Mouse (Mus musculus): ENCODE results near the gene Duoxa2. TPM values are rescaled to one million over a fixed set of nuclear protein-coding genes. Genes with fewer than 3 reads are reported as not detected.
A peak's percentile ranks its signal among the peaks of the same experiment; 100 is the strongest.

The Duoxa2 gene
- total and polyA plus RNA-seq, 2 experiments from 2014 or later = 0.37 to 0.73 TPM

GRCm38 (mm10) chr2:122351156-122351930, 52.6 kb downstream of the Duoxa2 start:
- Histone ChIP-seq H3K4me2 (ENCODE audit: low read depth, low read length) (no peak overlapping the region), H3K4me3 (ENCODE audit: low read length) (no peak overlapping the region), H3K9ac (replicated peaks; ENCODE audit: low read length) (0 out of 2 replicates have a peak overlapping the region, but pooled peaks have one; percentile 21), H3K36me3 (ENCODE audit: insufficient read depth, low read length) (no peaks in the 10 kb centered on the region), H3K27ac (peak overlapping the region; percentile 82), H3K27me3 (ENCODE audit: insufficient read depth, low read length) (no peaks in the 10 kb centered on the region), H3K9me3 (ENCODE audit: low read length) (no peaks in the 10 kb centered on the region), H3K4me1 (ENCODE audit: insufficient read depth, low read length) (peaks cover 31% of the 10 kb centered on the region; the same call in 1 of the 2 replicates)
- WGBS = 34% methylated on average over 5 of the region's 5 CpGs
- ATAC-seq (no peak), DNase-seq (ENCODE audit: low spot score) (peak; percentile 60)
- no peak for TF ChIP-seq CTCF (IDR thresholded peaks at IDR 0.05; ENCODE audit: low read depth)

GRCm38 (mm10) chr2:122351931-122352329, 53.2 kb downstream of the Duoxa2 start:
- ATAC-seq (no peak; the same call in 1 of the 2 replicates), DNase-seq (ENCODE audit: low spot score) (peak; percentile 90)
- Histone ChIP-seq H3K4me2 (ENCODE audit: low read depth, low read length) (no peak overlapping the region), H3K9me3 (ENCODE audit: low read length) (no peaks in the 10 kb centered on the region), H3K27ac (peak overlapping the region; percentile 82), H3K4me3 (ENCODE audit: low read length) (no peak overlapping the region), H3K27me3 (ENCODE audit: insufficient read depth, low read length) (no peaks in the 10 kb centered on the region), H3K4me1 (ENCODE audit: insufficient read depth, low read length) (peaks cover 31% of the 10 kb centered on the region; the same call in 1 of the 2 replicates), H3K36me3 (ENCODE audit: insufficient read depth, low read length) (peaks cover 3% of the 10 kb centered on the region; the same call in 1 of the 2 replicates), H3K9ac (replicated peaks; ENCODE audit: low read length) (no peak overlapping the region)
- no peak for TF ChIP-seq CTCF (IDR thresholded peaks at IDR 0.05; ENCODE audit: low read depth)
- WGBS = 15% methylated on average over 4 of the region's 4 CpGs

Other genes with a start within 250 kb of the Duoxa2 start
- gene Spg11, start 180.5 kb upstream of the Duoxa2 start, total RNA-seq (2014; rRNA removed) = 19.9 and 21.9 TPM in 2 replicates
- gene Spg11, start 180.5 kb upstream of the Duoxa2 start, polyA plus RNA-seq (2015; fragmentation: Nextera tagmentation; extraction: Ambion mirVana) = 4.3 and 4.5 TPM in 2 replicates
- 101 and 111 TPM in 2 replicates for gene B2m, start 151.2 kb upstream of the Duoxa2 start, total RNA-seq (2014; rRNA removed)
- gene B2m, start 151.2 kb upstream of the Duoxa2 start, polyA plus RNA-seq (2015; fragmentation: Nextera tagmentation; extraction: Ambion mirVana) = 208 and 216 TPM in 2 replicates
- not detected in 2 replicates for gene Trim69, start 138.2 kb upstream of the Duoxa2 start, total RNA-seq (2014; rRNA removed)
- gene Trim69, start 138.2 kb upstream of the Duoxa2 start, polyA plus RNA-seq (2015; fragmentation: Nextera tagmentation; extraction: Ambion mirVana) = not detected in 2 replicates
- gene Patl2, start 112.7 kb upstream of the Duoxa2 start, total RNA-seq (2014; rRNA removed) = not detected in 2 replicates
- gene Patl2, start 112.7 kb upstream of the Duoxa2 start, polyA plus RNA-seq (2015; fragmentation: Nextera tagmentation; extraction: Ambion mirVana) = 0.09 and 0.19 TPM in 2 replicates
- not detected in 2 replicates for gene Terb2, start 112.6 kb upstream of the Duoxa2 start, total RNA-seq (2014; rRNA removed)
- not detected in 2 replicates for gene Terb2, start 112.6 kb upstream of the Duoxa2 start, polyA plus RNA-seq (2015; fragmentation: Nextera tagmentation; extraction: Ambion mirVana)
- gene Sord, start 64.2 kb upstream of the Duoxa2 start, total RNA-seq (2014; rRNA removed) = 24.1 and 26.7 TPM in 2 replicates
- 26.8 and 28.2 TPM in 2 replicates for gene Sord, start 64.2 kb upstream of the Duoxa2 start, polyA plus RNA-seq (2015; fragmentation: Nextera tagmentation; extraction: Ambion mirVana)
- gene Duox2, start 451 bp upstream of the Duoxa2 start, total RNA-seq (2014; rRNA removed) = 0.16 TPM in 1 of 2 replicates, not detected in the other
- gene Duox2, start 451 bp upstream of the Duoxa2 start, polyA plus RNA-seq (2015; fragmentation: Nextera tagmentation; extraction: Ambion mirVana) = 0.05 TPM in 1 of 2 replicates, not detected in the other
- gene Duoxa1, start 14.8 kb downstream of the Duoxa2 start, total RNA-seq (2014; rRNA removed) = not detected in 2 replicates
- 0.35 TPM in 2 replicates for gene Duoxa1, start 14.8 kb downstream of the Duoxa2 start, polyA plus RNA-seq (2015; fragmentation: Nextera tagmentation; extraction: Ambion mirVana)
- 0.10 and 0.11 TPM in 2 replicates for gene Duox1, start 16.8 kb downstream of the Duoxa2 start, total RNA-seq (2014; rRNA removed)
- gene Duox1, start 16.8 kb downstream of the Duoxa2 start, polyA plus RNA-seq (2015; fragmentation: Nextera tagmentation; extraction: Ambion mirVana) = 0.10 and 0.14 TPM in 2 replicates
- 131 and 134 TPM in 2 replicates for gene Shf, start 70.3 kb downstream of the Duoxa2 start, total RNA-seq (2014; rRNA removed)
- gene Shf, start 70.3 kb downstream of the Duoxa2 start, polyA plus RNA-seq (2015; fragmentation: Nextera tagmentation; extraction: Ambion mirVana) = 12.2 and 13.0 TPM in 2 replicates
- gene Slc28a2, start 127.6 kb downstream of the Duoxa2 start, total RNA-seq (2014; rRNA removed) = 0.16 TPM in 1 of 2 replicates, not detected in the other
- gene Slc28a2, start 127.6 kb downstream of the Duoxa2 start, polyA plus RNA-seq (2015; fragmentation: Nextera tagmentation; extraction: Ambion mirVana) = 0.13 TPM in 1 of 2 replicates, not detected in the other
- not detected in 2 replicates for gene Gm14085, start 186.0 kb downstream of the Duoxa2 start, total RNA-seq (2014; rRNA removed)
- gene Gm14085, start 186.0 kb downstream of the Duoxa2 start, polyA plus RNA-seq (2015; fragmentation: Nextera tagmentation; extraction: Ambion mirVana) = not detected in 2 replicates

All from hindbrain, postnatal 0 days (tissue).